Mouse (Mus musculus): Measurements from ENCODE around the gene Cyp19a1. TPM values are rescaled to one million over a fixed set of nuclear protein-coding genes. Genes with fewer than 3 reads are reported as not detected.

The Cyp19a1 gene
- under 1 TPM; 0.14 to 0.16 TPM for total RNA-seq (2021)

DNA sequence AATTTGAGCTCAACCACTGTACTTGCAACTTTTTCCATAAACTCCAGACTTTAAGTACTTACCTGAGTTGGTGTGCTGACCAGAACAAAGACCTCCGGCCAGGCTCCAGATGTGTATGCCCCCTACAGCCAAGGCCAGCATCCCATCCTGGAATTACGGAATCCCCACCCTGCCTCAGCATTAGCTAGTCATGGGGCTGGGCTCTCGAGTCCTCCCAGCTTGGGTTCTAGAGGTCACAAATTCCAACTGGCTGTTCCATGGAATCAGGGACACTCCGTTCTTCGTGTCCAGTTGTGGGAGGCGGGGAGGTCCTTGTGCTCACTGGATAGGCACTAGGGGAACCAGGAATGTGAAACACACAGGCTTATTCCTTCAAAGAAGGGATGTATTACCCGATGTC is at the start of gene Cyp19a1:
Gene Cyp19a1, minus strand, starts transcription at position 101 of the 400 bp plus-strand sequence.
- intact Hi-C loops (cut with DNase I): no loop called here
- no peak for DNase-seq

DNA sequence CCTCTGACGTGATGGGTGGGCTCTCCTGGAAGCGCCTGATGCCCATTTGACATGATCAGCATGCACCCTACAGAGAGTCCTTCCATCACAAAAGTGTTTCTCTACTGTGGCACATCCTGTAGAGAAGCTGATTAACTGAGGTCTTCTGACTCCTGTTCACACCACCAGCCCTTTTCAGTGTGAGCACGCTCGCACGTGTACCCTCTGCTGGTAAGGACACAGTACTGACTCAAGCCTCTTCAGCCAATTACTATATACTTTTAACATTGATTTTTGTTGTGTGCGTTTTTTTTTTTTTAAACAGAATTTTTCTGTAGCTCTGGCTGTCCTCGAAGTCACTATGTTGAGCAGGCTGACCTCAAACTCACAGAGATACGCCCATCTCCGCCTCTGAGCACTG is 48.5 kb upstream of the Cyp19a1 start:
- intact Hi-C loops (cut with DNase I): no loop called here
- DNase-seq: no peak

DNA sequence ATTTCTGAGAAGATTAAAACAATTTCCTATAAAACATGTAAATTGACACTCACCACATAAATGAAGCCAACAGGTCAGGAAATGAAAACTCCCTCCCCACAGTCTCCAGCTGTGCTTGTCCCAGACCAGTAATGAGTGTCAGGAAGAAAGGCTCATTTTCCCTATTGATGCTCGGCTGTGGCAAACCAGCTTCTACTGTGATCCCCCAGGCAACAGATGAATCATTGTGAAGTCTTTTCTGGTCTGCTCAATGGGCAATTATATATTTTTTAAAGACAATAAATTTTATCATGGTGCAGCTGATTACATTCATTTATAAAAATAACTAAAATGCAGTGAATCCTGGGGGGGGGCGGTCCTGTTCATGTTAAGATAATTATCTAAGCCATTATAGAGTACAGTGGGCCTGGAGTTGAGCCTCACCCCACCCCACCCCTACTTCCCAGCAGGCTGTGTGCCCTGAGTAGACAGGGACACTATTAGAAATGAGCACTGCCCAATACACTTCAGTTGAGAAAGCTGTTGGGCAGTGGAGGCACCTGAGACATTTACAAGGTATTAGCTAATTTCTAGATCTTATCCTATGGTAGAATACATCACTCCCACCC is 40.9 kb upstream of the Cyp19a1 start:
- DNase-seq: no peak
- intact Hi-C loops (cut with DNase I): no loop called here

DNA sequence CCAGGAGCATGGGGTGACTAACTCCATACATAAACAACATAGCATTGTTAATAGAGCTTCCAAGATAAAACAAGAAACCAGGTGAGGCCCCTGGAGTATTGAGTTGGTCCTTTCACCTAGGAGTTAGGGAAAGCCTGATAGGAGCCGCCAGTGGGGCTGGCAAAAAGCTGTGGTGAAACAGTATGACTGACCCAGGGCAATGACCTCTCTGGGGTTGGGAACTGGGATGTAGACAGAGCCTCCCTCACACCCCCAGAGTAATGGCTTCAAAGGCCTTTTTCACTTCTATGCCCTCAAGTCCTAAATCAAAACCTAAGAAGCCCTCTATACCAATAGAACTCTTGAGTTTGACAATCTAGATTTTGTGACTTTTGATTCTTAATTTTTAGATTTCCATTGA is 40.3 kb upstream of the Cyp19a1 start:
- DNase-seq: no peak
- intact Hi-C loops (cut with DNase I): no loop called here

DNA sequence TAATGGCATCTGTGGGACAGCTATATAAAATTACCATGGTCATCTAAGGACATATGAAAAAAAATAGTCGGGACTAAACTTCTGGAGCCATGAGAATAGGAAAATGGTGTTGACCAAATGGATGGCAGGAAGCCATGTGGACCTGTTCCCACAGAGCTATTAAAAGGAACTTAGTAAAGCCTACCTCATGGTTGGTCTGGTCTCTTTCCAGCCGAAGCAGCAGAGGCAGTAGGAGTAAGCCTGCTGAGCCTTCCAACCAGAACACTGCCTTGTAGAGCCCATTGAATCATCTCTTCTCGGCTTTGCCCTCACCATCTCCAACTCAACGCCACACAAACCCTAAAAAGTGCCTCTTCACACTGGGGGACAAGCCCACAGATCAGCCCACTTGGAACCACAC is 33.3 kb upstream of the Cyp19a1 start:
- intact Hi-C loops (cut with DNase I): no loop called here

DNA sequence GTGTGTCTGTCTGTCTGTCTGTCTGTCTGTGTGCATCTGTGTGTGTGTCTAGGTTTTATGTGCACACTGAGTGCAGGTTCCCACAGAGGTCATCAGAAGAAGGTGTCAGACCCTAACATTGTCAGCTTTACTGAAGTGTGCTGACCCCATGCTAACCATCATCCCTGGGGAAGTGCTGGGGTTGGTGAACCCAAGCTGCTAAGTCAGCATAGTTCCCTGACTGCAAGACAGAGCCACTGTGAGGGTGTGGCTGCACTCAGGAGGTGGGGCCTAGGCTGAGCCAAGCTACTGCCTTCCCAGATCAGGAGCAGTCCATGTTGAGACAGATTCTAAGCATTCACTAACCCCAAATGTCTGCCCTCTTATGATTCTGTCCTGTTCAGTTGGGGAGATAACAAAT is 31.9 kb upstream of the Cyp19a1 start:
- intact Hi-C loops (cut with DNase I): no loop called here
- DNase-seq: no peak

More for the DNA sequence above, 33.3 kb upstream of the Cyp19a1 start:
- peak; percentile 22 for DNase-seq

- intact Hi-C loops (cut with DNase I): no loop called here
These were observed 31.5 kb upstream of the Cyp19a1 start for GRCm38 (mm10) chr9:54299389-54299788.

GRCm38 (mm10) chr9:54287804-54288203 is 19.9 kb upstream of the Cyp19a1 start:
- intact Hi-C loops (cut with DNase I): no loop called here
- no peak for DNase-seq

More at GRCm38 (mm10) chr9:54299389-54299788, 31.5 kb upstream of the Cyp19a1 start:
- no peak for DNase-seq

DNA sequence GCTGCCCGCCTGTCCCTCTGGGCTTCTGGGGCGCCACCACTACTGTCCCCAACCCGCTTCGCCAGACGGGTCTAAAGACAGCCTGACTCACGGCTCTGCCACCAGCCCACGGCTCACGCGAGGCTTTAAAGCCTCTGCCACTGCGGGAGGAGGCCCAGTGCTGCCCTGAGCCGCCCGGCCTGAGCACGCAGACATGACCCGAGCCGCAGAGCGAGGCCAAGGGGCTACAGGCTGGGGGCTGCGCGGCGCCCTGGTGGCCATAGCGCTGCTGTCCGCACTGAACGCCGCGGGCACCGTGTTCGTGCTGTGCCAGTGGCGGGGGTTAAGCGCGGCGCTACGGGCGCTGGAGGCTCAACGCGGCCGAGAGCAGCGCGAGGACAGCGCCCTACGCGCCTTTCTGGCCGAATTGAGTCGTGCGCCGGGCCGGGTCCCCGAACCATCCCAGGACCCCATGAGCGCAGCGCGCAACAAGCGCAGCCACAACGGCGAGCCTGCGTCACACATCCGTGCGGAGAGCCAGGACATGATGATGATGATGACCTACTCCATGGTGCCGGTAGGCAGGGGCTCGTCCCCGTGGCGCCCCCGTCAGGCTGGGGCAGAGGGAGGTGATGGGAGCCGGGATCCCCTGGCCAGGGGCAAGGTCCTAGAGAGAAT is 18.5 kb upstream of the Cyp19a1 start, which contains the start of gene Gldn:
Gene Gldn, plus strand, starts transcription at position 156 of the 657 bp plus-strand sequence.
- intact Hi-C loops (cut with DNase I): no loop called here

DNA sequence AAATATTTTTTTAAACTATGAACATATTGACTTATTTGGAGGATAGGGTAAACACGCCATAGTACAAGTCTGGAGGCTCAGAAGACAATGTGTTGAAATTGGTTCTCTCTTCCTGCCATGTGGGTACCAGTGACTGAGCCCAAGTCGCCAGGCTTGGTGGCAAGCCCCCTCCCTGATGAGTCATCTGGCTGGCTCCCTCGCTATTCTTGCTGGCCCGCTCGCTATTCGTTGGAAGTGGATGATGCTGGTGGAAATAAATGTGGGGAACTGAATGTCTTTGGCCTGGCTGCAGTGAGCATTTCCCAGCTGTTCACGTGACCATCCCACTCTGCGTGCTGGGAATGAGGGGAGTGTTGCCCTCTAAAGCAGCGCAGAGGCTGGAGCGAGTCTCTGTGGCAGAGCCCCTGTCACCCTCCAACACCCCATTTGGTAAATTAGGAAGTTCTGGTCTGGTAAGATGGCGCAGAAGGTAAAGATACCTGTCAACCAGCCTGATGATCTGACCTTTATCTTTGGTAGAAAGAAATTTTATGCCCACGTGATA is 11.2 kb upstream of the Cyp19a1 start:
- intact Hi-C loops (cut with DNase I): no loop called here
- DNase-seq: no peak

More for the DNA sequence above, 18.5 kb upstream of the Cyp19a1 start, which contains the start of gene Gldn:
- DNase-seq: peak; percentile 14

DNA sequence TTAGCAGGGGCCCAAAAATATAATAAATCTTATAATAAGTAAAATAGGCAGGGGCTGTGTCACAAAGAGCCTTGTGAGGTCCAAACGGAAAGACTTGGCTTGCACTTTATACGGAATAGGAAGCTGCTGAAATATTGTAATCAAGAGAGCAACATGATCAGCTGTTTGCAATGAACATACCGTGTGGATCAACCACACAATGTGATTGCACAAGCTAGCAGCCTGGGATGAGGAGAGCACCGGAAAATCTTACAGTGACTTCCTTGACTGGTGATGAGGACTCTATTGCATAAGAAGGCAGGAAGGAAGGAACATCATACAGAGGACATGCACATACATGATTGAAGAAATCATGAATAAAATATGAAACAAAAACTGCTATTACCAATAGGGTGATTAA is 7.4 kb upstream of the Cyp19a1 start:
- intact Hi-C loops (cut with DNase I): no loop called here
- no peak for DNase-seq

DNA sequence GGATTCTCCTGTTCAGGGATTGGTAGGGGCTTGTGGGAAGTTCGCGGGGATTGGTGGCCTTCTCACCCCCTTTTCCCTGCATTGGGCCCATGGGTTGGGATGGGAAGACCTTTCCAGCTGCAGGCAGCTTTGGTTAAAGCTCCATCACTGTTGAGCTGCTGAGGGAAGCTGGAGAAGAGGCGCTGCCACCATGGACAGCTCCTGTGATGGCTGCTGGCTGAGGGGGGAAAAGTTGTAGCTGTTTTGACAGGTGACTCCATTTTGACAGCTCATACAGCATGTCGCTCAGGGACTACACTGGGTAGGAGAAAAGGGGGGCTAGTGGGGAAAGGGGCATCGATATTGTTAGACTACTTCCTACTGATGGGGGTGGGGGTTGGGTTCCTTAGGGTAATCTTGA is 3.0 kb upstream of the Cyp19a1 start:
- intact Hi-C loops (cut with DNase I): no loop called here

DNA sequence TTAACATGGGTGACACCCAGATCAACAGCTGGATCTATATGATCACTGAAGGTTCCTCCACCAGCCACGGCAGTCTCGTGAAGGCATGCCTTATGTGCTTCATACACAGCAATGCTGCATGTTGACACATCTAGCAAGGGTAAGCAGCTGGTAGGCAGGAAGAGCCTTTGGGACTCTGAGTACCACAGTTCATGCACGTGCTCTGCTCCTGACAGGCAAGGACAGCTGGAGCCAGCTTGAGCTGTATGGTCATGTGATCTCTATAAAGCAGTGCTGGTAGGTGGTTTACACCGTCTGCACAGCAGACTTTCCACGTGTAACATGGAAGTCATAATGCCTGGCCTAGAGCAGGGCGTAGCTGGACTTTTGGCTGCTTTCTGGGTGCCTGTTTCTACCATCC is 2.1 kb upstream of the Cyp19a1 start:
- DNase-seq: no peak
- intact Hi-C loops (cut with DNase I): no loop called here

More for the DNA sequence above, 3.0 kb upstream of the Cyp19a1 start:
- DNase-seq: no peak

- intact Hi-C loops (cut with DNase I): no loop called here
- no peak for DNase-seq
These were observed 3.2 kb downstream of the Cyp19a1 start for GRCm38 (mm10) chr9:54264754-54265153.

DNA sequence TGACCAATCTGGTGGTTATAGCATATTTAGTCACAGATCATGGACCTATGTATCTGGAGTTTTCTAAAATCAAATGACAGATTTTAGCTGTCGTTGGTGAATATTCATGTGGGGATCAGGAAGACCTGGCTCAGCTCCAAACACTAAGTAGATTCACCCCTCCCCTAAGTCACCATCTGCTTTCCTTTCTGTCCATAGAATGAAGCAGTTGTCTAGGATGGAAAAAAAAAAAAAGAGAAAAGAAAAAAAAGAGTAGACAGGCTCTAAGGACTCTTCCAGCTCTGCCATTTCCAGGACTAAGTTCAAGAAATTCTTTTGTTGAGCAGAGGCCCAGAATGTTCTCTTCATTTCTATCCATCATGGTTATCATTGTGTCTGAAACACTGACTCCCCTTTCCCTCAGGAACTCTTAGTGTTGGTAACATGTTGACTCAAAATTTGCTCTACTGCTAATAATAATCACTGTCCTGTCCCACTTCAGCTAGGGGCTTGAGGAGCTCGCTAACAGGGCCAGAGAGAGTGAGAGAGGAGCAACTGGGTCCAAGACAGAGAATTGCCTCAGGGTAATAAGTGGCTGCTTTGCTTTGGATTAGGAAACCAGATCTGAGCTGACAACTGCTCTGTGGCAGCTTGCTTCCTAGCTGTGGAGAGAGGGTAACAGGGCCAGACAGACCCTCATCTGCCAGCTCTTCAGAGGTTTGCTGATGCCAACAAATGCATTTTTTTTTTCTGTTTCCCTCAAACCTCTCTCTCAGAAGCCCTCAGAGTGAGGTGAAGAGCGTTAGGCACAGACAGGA is 22.8 kb downstream of the Cyp19a1 start:
- DNase-seq: peak; percentile 66
- intact Hi-C loops (cut with DNase I): no loop called here

DNA sequence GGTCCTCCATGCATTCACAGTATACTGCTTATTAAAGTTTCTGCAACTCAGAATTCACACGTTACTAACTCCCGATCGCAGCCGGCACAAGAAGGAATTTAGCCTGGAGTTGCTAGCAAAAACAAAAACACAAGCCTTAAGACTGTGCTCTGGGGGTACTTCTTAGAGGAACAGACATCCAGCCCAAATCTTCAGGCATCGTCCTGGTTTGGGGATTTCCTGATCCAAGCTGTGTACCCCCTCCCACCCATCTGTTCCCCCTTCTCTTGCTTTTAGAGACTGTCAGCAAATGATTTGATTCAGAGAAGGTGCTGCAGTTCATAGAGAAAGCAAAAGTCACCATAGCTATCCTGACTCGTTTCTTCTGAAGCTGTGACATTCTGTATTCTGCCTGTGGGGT is 40.3 kb downstream of the Cyp19a1 start:
- DNase-seq: no peak
- intact Hi-C loops (cut with DNase I): no loop called here

DNA sequence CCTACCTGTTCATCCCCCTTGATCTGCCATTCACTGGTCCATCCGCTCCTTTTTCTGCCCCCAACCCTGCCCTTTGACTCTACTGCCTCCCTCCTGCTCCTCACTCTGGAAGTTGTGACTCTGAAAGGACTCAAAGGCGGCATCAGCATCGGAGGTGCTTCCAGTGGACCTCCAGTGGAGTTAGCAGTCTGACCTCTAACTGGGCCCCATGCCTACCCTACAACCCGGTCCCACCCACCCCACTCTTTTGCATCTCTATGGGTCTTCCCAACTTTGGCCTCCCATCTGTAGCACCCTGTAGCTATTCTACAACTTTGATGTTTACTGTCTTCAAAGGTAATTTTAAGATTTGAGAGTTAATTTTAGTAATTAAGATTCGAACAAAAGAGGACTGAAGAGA is 51.4 kb downstream of the Cyp19a1 start:
- no peak for DNase-seq
- intact Hi-C loops (cut with DNase I): no loop called here

- no peak for DNase-seq
- intact Hi-C loops (cut with DNase I): no loop called here
These were observed 53.0 kb downstream of the Cyp19a1 start for GRCm38 (mm10) chr9:54214881-54215280.

- no peak for DNase-seq
- intact Hi-C loops (cut with DNase I): loop anchor here (5.0 kb wide), 1 partner anchor 138 kb away; no protein-coding TSS in a partner anchor
These were observed 73.1 kb downstream of the Cyp19a1 start for GRCm38 (mm10) chr9:54194790-54195189.

DNA sequence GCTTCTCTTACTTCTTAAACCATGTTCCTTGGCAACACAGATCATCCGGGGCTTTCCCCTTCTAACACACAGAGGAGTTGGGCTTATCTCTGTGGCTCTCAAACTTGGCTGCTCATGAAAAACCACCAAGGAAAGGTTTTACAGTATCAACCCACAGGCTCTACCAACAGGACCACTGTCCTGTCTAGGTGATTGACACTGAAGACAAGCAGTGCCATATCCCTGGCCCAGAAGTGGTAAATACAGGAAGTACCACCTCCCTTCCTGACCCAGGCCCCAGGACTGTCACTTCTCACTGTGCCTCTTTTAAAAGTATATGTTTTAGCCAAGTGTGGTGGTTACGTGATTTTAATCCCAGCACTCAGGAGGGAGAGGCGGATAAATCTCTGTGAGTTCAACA is 76.5 kb downstream of the Cyp19a1 start:
- DNase-seq: no peak
- intact Hi-C loops (cut with DNase I): loop anchor here (5.0 kb wide), 1 partner anchor 141 kb away; no protein-coding TSS in a partner anchor

- intact Hi-C loops (cut with DNase I): loop anchor here (5.0 kb wide), 1 partner anchor 155 kb away; no protein-coding TSS in a partner anchor
- DNase-seq: no peak
These were observed 85.4 kb downstream of the Cyp19a1 start for GRCm38 (mm10) chr9:54182484-54182883.
